Mouse (Mus musculus): Measurements from ENCODE around the gene Adk.

Adk gene

DNA sequence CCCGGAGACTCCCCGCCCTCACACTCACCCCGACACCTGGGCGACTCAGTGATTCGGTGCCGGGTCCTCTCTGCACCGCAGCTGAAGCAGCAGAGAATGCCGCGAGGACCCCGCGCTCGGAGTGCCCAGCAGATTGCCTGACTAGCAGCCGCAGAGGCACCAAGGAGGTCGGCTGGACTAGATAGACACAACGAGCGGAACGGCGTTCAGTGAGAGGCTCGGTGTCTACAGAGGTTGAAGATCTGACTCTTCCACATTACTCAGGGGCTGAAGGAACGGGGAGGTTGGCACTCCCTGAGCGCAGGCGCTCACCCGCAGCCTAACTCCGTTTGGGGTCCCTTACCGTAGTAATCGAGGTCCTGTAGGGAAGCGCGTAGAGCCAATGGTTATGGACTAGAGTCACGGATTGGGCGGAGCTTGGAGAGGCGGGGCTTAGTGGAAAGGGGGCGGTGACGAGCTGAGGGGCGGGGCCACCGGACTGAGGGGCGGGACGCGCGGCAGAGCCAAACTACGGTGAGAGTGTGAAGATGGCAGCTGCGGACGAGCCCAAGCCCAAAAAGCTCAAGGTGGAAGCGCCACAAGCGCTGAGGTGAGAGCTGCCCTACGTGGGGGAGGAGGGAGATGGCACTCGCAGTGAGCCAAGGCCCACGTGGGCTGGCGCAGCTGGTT, at the start of gene Adk, which contains the start of gene Ap3m1:
Gene Adk (plus strand): TSS at position 463 of the 669 bp plus-strand sequence.
Gene Ap3m1 (minus strand): TSS at position 397 of the 669 bp plus-strand sequence.
- peak; percentile 95 for DNase-seq (ENCODE audit: low spot score)

DNA sequence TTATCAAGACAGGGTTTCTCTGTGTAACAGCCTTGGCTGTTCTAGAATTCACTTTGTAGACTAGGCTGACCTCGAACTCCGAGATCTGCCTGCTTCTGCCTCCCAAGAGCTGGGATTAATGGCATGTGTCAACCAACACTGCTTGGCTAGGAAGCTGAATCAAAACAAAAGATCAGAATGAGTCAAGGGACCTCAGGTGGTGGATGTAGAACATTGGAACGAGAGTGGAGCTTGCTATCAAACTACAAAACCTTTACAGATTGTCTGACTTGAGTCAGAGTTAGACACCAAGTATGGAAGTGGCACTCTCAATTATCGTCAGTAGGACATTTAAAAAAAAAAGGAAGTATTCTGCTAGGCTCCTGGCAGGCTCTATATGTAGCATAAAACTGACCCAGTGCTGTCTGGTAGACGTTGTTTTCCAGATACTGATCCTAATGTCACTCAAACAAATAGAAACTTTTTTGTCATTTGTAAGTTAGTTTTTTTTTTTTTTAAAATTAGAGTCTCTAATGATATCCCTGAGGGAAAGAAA, 38.5 kb upstream of the Adk start:
- no peak for DNase-seq (ENCODE audit: low spot score)

DNA sequence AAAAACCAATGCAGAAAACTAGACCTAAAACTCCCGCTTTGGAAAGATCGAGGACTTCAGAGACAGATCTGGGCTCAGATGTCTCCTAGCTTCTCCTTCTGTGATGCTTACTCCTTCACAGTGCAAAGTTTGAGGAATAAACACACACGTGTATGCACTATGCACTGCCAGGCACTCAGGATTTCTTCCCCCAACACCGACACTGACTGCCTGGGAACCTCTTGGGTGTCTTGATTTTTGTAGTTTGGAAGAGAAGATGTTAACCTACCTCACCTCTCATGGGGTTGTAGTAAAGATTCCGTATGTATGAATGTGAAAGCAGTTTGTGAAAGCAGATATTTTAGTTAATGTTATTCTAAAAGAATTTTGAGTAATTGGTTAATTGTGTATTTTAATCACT, 34.5 kb upstream of the Adk start:
- DNase-seq (ENCODE audit: low spot score), result no peak

DNA sequence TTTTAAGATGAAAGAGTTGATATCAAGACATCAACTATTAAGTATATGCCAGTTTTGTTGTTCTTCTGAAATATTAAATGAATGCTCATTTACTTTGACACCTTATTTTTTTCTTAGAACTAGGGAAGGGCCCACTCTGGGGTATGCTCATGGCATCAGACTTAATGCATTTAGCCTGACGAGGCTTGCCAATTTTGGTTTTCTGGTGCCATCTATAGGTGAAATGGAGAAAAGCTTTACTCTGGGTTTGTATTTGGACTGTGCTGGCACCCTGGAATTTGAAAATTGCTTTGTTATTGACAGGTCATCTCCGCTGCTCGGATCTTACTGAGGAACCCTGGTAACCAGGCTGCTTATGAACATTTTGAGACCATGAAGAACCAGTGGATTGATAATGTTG, 33.4 kb upstream of the Adk start:
- peak; percentile 45 for DNase-seq (ENCODE audit: low spot score)

DNA sequence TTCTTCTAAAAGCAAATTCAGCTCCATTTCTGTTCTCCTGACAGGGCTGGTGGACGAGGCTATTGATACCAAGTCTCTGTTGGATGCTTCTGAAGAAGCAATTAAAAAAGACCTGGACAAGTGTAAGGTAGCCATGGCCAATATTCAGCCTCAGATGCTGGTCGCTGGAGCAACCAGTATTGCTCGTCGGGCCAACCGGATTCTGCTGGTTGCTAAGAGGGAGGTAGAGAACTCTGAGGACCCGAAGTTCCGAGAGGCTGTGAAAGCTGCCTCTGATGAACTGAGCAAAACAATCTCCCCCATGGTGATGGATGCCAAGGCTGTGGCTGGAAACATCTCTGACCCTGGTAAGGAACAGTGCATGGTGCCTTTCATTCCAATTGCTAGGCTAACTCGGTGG, 31.9 kb upstream of the Adk start:
- DNase-seq (ENCODE audit: low spot score), result no peak

DNA sequence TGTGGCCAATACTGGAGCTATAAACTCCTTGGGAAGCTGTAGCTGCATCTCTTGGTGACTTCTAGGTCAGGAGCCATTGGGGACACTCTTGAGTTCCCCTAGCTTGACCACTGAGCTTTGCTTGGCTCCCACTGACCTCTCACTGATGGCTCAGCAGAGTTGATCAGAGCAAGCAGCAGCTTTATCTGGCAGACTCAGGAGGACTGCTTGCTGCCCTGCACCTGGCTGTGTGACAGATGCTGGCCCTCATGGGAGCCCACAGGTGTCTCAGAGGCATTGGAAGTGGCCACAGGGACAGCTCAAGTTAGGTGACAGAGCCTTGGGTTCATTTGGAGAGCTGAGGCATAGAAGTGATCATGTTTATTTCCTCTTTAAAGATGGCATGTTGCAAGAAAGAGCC, 24.8 kb upstream of the Adk start:
- no peak for DNase-seq (ENCODE audit: low spot score)

DNA sequence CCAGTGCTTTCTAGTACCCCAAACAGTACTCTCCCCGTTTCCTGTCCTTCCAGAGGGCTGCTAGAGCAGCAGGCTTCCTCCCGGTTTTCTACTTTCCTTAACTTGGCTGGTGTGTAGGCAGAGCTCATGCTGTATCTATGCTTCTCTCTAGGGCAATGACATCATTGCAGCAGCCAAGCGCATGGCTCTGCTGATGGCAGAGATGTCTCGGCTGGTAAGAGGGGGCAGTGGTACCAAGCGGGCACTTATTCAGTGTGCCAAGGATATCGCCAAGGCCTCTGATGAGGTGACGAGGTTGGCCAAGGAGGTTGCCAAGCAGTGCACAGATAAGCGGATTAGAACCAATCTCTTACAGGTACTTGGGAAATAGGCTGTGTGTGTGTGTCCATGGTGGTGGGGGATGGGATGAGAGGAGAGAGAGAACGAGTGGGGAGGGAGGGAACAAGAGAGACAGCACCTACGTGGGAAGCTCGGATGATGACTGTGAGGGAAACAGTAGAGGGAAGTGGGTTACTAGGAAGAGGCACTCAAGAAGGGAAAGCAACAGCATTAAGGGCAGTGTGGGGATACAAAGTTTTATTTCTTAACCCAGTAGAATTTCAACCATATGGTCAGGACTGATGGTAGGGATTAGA, 23.2 kb upstream of the Adk start:
- DNase-seq (ENCODE audit: low spot score), result no peak

DNA sequence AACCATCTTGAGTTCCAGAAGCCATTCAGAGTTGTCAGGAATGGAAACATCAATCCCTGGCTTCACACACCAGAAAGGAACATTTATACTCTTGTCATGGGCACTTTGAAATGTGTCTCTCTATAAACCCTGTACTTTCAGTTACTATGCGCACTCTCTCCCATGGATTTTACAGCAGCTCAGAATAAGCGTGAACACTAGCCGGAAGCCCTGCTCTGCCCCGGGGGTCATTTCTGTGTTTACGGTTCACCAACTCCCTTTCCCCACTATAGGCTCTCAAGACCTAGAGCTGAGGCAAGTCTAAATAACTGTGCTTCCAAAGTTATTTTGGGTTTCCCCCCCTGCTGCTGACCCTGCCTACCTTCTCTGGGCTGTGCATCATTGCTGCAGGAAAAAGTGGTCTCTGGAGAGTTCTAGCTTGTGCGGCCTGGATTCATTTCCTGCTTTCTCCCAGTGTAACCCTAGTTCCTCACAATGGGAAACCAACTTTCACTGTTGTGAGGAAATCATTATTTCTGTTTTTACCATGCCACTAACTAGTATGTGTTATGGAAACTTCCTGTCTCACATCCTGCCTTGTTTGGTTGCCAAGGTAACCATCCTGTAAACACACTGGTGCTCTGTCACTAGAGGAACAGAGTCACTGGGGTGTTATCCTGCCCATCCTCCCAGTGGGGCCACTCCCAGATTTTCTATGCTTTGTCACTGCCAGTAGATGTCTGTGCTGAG, 20.4 kb upstream of the Adk start:
- peak; percentile 37 for DNase-seq (ENCODE audit: low spot score)

DNA sequence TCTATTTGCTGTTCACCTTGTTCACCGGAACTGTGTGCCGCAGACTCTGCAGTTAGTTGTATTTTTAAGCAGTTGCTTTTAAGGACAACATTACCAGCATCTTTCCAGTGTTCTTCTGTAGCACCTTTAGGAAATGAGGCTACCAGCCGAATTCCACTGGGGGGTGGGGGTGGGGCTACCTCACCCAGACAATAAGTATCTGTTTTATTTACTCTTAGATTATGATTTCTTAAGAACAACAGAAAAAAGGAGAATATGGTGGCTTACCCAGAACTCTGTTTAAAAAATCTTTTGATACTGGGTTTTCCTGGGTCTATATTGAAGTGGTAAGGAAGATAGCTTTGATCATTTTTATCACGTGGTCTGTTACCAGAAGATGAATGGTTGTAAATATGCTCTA, 18.1 kb upstream of the Adk start:
- DNase-seq (ENCODE audit: low spot score), result no peak

DNA sequence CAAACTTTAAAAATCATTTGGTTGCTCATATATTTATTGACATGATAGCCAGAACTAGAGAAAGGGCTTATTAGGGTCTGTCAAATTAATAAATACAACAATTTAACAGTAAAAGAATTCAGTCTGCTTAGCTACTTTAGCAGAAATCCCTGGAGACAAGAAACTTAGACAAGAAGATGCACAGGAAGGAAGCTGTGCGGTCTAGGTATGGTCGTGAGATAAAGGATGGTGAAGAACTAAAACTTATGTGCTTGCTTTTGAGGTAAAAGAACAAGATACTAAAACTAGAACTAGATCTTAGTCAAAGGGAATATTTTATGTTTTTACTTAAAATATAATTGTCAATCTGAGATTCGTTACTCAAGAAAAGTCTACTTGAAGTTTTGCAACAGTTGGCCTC, 17.6 kb upstream of the Adk start:
- no peak for DNase-seq (ENCODE audit: low spot score)

DNA sequence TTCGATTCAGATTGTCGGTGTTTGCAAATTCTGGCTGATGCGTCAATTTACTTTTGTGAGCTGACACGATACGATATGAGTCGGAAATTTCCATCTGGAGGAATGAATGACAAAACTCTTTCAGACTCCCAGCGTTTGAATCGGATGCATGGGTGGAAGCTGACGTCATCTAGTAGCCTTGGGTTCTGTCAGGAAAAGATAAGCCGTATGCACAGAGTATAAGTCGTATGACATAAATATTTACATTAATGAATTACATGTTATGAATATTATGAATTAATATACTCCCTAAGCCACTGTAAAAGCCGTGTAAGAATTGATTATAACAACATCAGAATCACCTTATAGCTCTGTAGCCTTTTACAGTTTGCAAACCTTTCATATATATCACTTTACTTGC, 13.3 kb upstream of the Adk start:
- DNase-seq (ENCODE audit: low spot score), result peak; percentile 29

DNA sequence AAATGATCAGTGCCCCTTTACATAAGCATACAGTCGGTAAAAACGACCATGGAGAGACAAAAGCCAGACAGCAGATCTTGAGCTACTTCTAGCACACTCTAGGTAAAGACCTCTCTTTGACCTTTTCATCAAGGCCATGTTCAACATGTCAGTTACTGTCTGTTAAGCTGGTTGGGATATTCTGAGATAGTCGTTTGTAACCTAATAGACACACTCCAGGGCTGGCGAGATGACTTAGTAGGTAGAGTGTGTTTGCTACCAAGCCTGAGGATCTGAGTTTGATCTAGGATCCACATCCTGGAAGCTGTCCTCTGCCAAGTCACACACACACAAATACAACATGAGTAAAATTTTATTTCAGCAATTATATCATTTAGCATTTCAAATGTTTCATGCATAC, 12.8 kb upstream of the Adk start:
- no peak for DNase-seq (ENCODE audit: low spot score)

DNA sequence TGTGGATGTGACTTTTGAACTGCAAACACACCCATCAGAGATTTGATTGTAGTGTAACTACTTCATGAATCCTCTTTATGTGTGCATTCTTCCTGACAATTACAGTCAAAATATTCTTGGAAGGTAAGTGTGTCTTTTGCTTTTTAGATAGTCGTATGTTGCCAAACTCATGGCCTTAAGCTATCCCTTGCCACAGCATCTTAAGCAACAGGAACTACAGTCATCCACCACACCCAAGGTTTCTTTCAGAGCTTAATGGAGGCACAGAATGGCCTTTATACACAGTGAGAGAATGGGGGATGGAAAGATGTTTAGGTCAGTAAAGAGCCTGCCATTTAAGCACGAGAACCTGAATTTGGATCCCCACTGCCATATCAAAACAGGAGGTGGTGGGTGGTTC, 4.5 kb upstream of the Adk start:
- no peak for DNase-seq (ENCODE audit: low spot score)

DNA sequence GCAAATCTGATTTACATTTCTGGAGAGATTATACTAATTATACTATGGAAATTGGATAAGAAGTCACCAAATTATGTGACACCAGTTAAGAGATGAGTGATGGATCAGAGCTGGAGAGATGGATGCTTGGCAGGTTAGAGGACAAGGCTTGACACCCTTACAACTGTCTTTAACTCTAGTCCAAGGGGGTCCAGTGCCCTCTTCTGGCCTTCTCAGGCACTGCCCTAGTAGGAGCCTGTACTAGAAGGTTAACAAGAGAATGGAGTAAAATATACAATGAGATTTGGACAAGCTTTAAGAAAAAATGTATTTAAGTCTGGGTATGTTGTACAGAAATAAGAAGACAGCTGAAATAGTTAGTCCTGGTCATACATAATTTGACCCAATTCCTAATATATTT, 3.5 kb upstream of the Adk start:
- DNase-seq (ENCODE audit: low spot score), result peak; percentile 48

DNA sequence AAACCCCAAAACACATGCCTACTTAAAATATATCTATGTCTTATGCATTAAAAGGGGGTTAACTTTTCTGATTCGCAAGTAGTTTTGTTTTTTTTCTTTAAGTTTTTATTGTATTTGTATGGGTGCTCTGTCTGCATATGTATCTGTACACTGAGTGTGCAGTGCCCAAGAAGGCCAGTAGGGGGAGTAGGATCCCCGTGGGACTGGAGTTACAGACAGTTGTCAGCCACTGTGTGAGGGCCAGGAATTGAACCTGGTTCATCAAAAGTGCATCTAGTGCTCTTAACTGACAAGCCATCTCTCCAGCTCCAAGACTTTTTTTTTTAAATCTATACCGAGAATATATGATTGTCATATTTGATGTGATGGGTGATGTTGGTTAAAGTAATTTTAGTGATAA, 1.6 kb upstream of the Adk start:
- DNase-seq (ENCODE audit: low spot score), result peak; percentile 68

DNA sequence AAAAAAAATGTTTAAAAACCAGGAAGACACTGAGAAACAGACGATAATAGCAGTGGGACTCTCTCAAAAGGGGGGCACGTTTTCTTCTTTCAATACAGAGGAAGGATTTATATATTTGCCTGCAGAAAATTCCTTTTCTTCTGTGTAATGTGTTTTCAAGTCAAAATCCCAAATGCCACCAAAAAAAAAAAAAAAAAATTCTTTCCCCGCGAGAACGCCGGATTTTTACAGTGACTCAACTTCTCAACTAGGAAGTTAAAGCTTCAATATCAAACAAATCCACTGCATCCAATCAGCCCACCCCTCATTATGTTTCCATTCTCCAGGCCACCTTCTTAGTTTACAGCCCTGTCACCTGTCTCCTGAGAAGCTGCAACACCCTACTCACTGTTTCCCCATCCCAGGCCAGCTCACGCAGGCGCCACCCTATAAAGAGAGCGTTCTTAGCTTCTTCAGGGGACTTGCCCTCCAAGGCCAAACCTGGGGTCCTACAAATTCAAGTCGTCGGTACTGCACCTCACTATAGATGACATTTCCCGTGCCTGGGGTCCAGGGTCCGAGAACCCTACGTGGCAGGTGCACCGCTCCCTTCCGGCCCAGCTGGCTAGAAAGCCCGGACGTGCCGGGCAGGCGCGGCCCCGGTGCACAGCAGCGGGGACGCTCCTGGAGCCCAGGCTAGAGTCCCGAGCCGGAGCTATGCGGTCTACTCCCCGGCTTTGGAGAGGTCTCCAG, 828 bp upstream of the Adk start:
- DNase-seq (ENCODE audit: low spot score), result peak; percentile 58

DNA sequence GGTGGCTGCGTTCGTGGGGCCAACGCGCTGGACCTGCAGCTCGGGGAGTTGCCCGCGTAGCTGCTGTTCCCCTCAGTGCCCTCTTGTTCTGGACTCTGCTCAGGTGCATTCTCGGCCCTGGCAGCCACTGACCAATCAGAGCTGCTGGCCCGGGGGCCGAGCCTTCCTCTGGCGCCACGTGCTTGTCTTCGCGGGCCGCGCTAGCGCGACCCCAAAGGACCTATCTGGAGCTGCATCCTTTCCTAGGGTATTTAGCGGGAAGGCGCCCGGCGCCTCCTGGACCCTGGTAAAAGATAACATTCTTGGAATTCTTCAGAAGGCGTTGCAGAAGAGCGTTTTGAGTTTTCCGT, 382 bp downstream of the Adk start:
- DNase-seq (ENCODE audit: low spot score), result peak; percentile 61

DNA sequence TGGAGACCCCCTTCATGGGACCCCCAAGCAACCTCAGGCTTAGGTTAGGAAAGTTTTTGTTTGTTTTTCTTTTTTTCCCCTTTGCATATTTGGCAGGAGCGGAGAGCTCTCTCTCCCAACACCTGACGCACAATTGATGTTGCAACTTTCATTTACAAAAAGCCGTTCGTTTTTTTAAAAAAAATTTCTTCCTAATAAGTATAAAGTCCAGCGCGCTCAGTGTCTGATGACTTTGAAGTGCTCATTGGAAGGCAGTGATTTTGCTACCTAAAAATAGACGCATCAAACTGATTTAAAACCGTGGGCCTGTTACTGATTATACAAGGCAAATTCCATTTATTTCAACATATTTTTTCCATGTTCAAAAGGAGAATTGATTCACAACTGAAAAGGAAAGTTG, 777 bp downstream of the Adk start:
- DNase-seq (ENCODE audit: low spot score), result no peak

DNA sequence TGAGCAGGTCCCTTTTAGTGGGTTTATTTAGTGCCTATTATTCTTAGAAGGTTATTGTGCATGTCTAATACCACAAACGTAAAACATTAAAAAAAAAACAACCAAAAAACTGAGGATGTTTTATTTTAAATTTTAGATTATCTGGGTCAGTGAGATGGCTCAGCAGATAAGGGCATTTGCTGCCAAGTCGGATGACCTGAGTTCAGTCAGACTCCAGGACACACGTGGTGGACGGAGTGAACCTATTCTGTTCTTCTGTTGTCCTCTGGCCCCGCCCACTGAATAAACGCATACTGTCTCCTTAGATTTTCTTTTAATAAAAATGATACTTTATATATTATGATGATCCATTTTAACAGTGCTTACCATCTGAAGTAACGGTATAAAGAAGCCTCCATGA, 1.2 kb downstream of the Adk start:
- no peak for DNase-seq (ENCODE audit: low spot score)

DNA sequence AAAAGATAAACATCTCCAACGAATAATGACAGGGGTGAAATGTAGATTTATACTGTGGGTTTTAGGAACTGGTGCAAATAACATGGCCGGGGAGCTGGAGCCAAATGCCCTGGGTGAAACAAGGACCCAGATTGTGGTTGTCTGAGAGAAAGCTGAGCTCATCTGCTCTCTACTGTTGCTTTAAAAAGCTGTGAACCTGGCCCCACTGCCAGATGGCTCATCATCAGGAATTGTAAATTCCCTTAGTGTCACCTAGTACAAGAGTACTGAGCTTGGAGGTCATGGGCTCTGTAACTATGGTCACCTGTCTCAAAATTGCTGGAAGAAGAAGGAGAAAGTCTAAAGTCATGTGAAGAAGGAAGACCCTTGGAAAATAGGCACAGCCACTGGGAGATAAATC, 6.6 kb downstream of the Adk start:
- DNase-seq (ENCODE audit: low spot score), result no peak

DNA sequence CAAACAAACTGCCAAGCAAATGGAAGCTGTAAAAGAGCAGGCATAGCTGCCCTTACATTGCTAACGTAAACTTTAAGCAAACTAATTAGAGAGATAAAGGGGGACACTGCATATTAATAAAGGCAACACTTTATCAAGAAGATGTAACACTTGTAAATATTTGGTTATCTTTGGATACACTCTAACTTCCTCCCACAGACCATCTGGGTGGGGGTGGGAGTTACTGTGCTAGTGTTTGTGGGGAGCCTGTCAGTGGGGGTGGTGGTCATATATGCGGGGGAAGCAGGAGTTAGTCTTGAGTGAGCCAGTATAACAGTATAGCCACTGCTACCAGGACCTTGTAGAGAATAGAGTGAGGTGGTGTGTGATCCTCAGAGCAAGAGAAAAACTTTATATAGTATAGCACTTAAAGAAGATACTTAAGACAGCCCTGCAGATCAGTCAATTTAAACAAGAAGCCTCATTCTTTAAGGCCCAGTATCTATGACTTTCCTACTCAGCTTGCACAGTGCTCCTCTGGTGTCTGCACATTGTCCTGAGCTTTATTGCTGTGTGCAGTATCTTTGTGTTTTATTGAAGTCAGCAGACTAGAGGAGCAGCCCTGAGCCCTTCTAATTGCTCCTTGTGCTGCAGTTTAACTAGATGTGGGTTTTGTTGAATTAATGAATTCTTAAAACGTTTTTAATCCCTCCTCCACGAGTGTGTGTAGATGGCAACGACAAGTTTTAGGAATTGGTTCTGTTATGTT, 10.6 kb downstream of the Adk start:
- DNase-seq (ENCODE audit: low spot score), result peak; percentile 22

DNA sequence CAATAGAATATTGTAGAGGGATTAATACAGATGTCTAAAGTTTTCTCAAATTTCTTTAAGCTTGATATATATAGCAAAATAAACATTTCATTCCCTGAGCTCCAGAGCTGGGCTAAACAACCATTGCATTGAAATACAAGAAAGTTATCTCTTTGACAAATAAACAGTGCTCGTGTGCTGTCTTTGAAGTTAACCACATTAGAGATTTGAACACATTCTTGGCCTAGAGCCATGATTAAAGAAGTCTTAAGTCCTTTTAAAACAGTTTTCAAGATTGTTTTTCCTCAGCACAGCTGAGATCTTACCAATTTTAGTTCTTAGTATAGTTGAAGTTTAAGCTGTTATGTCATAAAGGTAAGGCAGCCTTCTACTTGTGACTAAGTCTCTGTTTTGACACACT, 11.9 kb downstream of the Adk start:
- no peak for DNase-seq (ENCODE audit: low spot score)
